Mouse (Mus musculus) olfactory bulb, adult 2 months (tissue): ENCODE measurements around the gene Cry1.
A peak's percentile ranks its signal among the peaks of the same experiment; 100 is the strongest.

Experiments
- CTCF ChIP-seq: fragments of 200-500 bp; IDR thresholded peaks from 2 replicates; pipeline ENCODE4 v1.5.1; 2012; ENCODE audit warnings: low read depth, mild to moderate bottlenecking, low read length, moderate library complexity; ENCODE audit not compliant: insufficient read depth
- POLR2A ChIP-seq: fragments of 200-500 bp; IDR thresholded peaks from 2 replicates; pipeline ENCODE4 v1.6.1; 2012; ENCODE audit warnings: mild to moderate bottlenecking, low read depth, low read length, moderate library complexity; ENCODE audit not compliant: insufficient read depth

- TF ChIP-seq POLR2A (0 out of 2 replicates have a peak, but pooled peaks have one; percentile 22), CTCF (no peak)
Observed at GRCm38 (mm10) chr10:85184964-85185608, at the start of gene Cry1.
